Mouse (Mus musculus): ENCODE measurements around the gene Bckdhb.
"Not testable (repeated sequence)": the region's sequence is repeated elsewhere in the genome, so short reads cannot be mapped to it uniquely, and the experiment has no call there.

Gene Bckdhb

DNA sequence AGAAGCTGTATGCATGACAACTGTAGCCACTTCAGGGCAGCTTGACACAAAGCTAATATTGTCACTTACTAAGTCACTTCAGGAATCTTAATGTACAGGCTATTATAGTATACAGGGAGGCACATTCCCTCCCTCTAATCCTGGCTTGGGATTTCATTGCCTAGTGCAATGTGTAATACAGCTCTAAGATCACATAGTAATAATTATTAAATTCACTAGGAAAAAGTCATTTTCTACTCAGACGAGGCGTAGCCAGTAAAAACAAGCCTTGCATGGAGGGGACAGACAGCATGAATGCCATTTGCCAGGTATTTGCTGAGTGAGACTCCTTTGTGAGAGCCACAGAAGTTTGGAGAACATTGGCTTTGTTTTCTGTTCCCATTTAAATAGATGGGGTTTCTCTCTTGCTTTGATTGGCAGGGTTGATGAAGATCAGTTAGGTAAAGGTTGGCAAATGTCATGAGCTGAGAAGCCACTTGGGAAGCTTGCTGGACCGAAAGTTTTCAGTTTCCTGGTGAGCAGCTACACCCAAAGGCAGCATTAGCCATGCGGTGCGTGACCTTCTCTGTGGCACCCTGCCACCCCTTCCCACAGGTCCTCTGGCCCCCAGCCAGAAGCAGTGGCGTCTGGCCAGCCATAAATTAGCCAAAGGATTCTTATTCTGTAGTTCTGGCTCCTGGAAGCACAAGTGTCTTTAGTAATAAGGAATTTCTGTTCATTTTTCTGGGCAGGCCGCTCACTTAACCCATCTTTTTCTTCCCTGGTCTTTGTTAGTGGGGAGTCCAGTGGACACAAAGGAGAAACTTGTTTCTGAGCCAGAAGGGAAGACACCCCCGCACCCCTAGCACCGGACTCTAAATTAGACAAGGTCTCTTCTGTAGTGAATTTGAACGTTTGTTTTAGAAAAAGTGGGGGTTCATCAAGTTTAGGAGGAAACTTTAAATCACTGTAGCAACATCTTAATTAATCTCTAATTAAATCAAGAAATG, 37.4 kb downstream of the Bckdhb start:
- DNase-seq (ENCODE audit: extremely low spot score, low read depth, low spot score): no peak

DNA sequence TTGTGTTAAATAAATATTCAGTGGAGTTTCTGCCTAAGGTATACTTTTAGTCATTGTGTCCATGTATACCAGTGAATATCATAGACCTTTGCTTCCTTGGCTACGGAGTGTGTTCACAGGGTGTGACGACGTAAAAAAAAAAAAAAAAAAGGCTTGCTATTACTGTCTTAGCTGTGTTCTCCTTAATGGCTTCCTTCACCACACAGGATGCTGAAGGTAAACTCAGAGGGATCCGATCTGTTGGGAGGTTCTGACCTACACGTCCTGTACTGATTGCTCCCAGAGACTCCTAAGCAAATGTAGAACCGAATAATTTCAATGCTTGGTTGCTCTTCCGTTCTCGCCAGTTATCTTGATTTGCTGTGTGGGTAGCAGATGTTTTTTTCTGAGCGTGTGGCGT, 38.4 kb downstream of the Bckdhb start:
- no peak for DNase-seq (ENCODE audit: extremely low spot score, low read depth, low spot score)

DNA sequence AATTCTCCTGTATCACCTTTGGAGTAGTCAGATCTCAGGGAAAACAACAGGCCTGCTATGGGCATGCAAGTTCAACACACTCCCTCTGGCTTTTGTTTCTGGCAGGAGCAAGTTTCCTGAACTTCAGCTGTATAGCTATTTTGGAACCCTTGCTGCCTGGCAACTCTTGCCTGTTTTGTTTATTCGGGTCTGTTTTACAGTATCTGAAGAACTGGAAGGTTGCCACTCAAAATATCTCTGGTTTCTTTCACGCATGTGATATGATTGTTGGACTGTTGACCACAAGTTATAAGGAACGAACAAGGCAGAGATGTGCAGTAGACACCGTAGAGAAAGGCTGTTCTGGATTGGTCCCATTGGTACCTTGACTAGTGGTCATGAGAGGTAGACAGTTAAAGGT, 39.4 kb downstream of the Bckdhb start:
- DNase-seq (ENCODE audit: extremely low spot score, low read depth, low spot score): no peak

DNA sequence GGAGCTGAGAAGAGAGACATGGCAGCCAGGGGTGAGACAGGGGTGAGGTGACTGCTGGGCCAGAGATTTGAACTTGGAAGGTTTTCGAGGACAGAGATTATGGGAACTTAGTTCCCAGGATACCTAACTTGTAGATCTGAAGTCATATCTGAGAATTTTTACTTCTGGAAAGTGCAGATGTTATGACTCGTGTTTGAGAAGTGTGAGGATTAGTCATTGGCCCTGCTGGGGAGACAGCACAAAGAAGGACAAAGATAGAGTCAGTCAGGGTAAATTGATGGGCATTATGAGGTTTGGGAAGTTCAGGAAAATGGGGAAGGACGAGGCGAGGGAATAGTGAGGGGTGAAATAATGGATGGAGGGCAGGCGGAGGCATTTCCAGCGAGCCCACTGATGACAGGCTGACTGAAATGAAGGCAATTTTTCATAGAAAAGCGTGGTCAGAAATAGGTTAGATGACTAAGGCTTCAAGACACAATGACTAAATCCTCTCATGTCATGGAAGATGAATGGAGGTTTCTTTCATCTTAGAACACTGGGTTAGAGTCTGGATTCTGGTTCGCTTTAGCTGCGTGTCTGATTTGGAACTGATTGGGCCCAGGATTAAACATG, 42.6 kb downstream of the Bckdhb start:
- DNase-seq (ENCODE audit: extremely low spot score, low read depth, low spot score): no peak

DNA sequence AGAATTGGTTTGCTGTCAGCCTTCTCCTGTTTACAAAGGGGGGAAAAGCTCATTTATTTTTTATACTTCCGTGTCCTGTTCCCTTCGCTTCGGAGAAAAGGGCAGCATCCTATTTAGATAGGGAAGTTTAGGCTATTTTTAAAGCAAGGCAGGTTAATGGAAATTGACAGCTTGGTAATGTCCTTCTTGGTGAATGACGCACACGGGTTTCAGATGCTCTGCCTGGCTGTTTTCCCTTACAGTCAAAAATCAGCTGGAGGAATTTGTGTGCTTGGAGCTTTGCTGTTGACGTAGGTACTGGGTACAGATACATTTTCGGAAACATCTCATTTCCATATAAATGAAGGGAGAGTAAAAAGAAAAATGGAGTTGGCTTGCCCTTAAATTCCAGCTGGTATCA, 44.4 kb downstream of the Bckdhb start:
- DNase-seq (ENCODE audit: extremely low spot score, low read depth, low spot score): no peak

DNA sequence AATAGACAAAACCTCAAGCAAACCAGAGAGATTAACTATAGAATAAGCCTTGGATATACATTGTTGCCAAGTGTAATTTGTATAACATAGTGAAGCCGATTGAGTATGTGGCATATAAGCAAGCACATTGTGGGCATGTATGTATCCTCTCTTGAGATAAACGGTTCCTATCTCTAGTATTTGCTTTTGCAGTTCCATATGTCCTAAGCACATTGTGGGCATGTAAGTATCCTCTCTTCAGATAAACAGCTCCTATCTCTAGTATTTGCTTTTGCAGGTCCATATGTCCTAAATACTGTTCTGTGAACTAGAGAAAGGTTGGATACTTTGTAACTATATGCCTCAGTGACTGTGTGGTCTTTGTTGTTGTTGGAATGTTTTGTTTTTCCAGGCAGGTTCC, 48.5 kb downstream of the Bckdhb start:
- DNase-seq (ENCODE audit: extremely low spot score, low read depth, low spot score): no peak

DNA sequence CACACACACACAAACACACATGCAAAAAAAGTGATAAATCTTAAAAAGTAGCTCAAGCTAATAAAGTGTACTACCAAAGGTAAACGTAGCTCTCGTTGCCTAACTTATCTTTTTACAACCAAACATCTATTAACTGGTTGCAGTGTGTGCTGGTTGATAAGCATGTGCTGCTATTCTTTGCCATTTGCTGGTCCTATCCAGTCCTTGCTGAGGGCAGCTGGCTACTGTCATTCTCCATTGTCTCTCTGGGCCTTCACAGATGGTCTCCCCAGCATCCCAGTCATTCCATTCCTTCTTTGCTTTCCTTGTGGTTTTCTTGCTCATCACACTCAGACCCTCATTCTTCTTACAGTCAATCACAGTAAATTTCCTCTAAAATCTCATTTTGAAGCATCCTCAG, 50.9 kb downstream of the Bckdhb start:
- no peak for DNase-seq (ENCODE audit: extremely low spot score, low read depth, low spot score)

DNA sequence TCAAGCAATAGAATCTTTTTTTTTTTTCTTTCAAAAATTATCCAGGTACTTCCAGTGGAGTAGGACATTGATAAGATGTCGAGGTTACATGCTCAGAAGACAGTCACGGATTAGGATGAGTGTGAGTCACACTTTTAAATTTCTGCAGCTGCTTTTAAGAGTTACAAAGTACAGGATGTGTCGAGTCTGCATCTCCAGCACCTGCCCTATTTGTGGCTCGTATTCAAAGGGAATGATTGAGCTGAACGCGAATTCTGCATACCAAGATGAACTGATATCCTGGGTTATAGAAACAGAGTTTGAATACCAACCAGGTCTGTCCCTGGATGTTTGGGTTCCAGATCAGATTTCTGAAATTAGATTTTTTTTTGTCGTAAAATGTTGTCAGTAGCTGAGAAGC, 56.3 kb downstream of the Bckdhb start:
- no peak for DNase-seq (ENCODE audit: extremely low spot score, low read depth, low spot score)

DNA sequence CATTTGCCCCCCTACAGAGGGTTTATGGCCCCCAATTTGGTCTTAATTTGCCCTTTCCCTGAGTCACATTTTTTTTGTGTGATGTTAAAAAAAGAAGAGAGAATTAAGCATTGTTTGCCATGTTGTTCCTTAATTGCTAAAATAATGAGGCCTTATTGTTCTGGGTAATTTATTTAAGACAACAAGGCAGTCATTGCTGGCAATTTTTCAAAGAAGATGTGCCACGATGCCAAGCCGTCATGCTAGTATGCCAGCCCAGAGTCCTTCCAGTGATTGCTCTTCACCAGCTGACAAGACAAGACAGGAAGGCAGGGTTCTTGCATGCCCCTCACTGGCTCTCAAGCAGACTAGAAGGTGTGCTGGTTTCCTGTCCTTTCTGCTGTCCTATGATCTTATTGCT, 84.0 kb downstream of the Bckdhb start:
- DNase-seq (ENCODE audit: extremely low spot score, low read depth, low spot score): no peak

DNA sequence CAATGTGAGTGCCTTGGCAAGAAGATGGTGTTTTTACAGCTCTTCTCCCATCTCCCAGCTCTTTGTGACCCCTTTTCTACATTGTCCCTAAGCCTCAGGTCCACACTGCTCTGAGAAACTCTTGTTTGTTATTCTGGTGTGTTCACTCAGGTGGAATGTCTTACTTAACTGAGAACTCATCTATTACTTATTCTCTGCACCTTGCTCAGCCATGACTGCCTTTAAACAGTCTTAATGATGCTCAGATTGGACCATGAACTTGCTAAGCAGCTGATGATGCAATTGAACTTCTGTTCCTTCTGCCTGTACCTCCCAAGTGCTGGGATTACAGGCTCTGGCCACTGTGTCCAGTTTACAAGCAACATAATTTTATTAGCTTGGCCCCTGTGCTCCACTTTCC, 86.2 kb downstream of the Bckdhb start:
- DNase-seq (ENCODE audit: extremely low spot score, low read depth, low spot score): no peak

DNA sequence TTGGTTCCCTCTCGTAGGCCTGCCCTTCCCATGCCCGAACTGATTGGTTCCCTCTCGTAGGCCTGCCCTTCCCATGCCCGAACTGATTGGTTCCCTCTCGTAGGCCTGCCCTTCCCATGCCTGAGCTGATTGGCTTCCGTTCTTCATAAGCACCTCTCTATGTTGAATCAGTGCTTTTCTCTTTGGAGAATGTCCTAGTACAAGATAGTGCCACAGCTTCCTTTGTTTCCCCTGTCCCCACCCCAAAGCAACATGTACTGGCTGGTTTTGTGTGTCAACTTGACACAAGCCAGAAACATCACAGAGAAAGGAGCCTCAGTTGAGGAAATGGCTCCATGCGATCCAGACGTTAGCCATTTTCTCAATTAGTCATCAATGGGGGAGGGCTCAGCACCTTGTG, 93.2 kb downstream of the Bckdhb start:
- DNase-seq (ENCODE audit: extremely low spot score, low read depth, low spot score): not testable (repeated sequence)

DNA sequence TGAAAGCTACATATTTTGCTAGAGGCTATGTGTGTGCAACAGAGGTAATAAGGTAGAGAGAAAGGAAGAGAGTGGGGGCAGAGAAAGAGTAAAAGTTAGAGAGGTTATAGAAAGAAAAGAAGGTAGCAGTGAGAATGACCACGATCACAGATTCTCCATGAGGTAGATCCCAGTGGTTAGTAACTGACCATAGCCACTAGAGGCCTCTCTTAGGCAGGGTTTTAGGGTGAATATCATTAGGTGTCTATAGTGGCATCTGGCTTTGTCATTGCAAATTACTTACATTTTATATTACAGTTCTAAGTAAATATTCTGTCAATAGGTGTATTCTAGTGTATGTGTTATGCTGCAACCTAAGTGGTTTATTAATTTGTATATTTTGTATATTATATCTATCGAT, 94.7 kb downstream of the Bckdhb start:
- DNase-seq (ENCODE audit: extremely low spot score, low read depth, low spot score): no peak

DNA sequence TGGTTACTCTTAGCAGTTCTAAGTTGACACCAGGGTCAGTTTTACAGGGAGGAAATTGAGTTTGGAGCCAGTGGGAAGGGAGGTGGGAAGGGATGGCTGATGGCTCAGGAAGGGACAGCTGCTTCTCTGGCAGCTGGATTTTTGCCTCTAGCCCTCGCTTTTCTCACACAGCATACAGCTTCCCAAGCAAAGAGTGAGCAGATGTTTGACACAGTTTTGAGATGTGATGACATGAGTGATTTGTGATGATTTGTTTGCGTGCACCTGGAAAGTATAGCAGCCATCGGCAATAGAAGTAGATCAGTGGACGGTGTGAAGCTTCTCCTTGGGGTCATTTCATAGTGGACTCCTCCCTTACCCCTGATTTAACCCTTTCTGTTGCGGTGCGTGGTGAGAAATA, 96.2 kb downstream of the Bckdhb start:
- DNase-seq (ENCODE audit: extremely low spot score, low read depth, low spot score): no peak

DNA sequence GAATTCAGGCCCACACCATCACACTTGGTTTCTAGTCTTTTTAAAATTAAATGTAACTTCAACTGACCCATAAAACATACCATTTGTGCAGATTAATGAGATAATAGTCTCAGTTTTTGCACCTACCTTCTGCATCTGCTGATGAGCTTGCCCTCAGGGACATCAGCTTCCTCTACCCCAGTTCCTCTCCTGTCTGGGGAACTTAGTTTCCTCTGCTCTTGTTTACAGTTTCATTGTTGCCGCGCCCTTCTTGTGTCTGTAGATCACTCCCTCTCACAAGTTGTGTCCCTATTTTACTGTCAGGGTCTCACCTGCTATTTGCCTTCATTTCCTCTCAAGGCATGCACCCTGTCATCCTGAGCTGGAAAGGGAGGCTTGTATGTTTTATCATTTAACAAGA, 103.2 kb downstream of the Bckdhb start:
- DNase-seq (ENCODE audit: extremely low spot score, low read depth, low spot score): no peak

DNA sequence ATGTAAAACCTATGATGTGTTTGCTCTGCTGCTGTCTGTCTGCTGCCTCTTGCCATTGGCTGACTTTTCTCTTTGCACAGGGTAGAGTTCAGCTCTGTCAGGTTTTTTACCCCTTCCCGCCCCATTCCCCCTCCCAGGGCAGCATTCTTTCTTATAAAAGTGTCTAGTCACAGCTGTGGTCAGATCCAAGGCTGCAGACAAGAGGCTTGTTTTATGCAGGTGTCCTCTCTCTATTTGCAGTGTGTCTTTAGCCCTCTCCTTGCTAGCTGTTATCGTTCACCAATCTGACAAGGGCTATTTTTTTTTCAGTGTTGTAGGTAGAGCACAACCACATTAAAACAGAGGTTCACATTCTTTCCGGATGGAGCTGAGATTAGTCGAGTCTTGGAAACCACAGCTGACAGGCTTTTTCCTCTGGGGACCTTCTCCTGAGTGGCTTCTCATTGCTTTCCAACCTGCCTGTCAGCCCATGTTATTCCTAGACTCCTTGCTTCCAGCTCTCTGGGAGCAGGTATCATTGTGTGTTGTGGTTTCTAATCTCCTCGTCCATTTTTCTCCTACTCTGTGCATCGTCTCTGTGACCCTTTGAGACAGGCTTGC, 105.8 kb downstream of the Bckdhb start:
- DNase-seq (ENCODE audit: extremely low spot score, low read depth, low spot score): no peak

DNA sequence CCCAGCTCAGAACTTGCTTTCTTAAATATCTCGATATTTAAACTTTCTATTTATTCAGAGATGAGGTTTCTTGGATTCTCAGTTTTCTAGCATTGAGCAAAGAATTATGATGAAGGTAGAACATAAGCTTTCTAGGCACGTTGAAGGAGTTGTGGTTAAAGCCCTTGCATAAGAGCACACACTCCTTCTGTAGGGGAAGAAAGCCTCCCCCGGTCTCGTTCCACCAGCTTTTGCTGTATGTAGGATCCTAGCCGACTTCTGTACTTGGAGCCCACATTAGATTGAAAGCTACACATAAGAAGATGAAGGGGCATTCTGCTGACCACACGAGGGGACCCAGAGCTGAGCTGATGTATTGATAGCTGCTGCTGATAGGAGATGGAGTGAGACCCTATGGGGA, 106.5 kb downstream of the Bckdhb start:
- no peak for DNase-seq (ENCODE audit: extremely low spot score, low read depth, low spot score)

DNA sequence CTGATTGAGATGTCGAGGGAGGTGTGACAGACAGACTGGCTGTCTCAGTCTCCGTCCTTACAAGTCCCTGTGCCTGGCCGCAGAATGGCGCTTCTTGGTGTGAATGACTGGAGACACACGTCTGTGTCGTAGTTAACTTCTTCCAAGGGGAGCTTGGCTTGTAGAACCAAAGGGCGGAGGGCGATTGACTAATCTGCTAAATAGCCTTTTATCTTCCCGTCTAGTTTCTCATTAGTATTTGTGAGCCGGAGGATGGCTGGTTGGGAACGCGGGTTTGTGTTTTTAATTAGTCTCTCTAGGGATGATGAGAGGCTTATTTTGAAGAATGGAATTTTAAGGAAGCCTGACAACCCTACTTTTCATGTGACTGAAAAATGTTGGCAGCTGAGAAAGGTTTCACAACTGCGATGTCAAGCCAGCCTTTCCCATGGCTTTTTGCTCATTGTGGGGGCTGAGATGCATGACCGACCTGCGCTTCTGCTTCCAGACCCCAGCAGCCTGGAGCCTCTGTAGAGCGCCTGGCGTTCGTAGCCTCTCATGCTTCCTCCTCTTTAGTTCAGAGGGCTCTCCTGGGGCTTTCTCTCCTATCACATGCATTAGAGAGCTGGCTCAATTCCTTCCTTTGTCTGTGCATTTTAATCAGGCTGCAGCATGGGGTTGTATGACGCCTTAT, 107.9 kb downstream of the Bckdhb start:
- DNase-seq (ENCODE audit: extremely low spot score, low read depth, low spot score): no peak

DNA sequence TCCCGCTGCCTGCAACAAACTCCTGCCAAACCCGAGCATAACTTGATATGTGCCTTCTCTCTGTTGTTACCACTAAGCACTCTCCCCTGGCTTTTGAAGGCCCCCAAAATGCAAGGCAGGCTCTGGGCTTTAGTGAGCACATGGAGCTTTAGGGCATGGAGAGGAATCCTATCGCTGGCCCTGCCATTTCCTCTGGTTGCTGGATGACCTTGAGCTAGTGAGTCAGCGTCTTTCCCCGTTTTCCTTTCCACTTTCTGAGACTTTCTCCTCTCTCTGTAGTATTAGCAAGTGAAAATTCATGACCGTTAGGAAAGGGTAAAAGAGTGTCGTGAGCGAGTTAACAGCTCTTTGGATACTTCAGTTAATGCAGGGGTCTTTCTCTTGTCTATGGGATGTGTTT, 111.1 kb downstream of the Bckdhb start:
- no peak for DNase-seq (ENCODE audit: extremely low spot score, low read depth, low spot score)

DNA sequence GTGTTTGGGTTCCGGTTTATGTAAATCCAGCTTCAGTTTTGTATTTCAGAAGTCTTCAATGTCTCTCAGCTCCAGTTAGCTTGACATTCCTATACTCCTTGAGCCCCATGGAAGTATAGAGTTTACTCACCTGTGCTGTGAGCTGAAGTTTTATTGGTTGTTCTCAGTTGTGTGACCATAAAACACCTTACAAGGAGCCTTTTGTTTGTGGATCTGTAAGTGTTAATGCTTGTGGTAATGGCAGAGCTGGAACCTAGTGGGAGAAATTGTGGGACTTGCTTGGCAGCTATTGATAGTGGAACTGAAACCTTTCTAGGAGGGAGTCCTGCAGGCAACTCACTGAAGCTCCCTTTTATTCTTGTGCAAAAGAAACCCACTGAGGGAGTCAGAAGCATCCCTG, 112.3 kb downstream of the Bckdhb start:
- no peak for DNase-seq (ENCODE audit: extremely low spot score, low read depth, low spot score)

DNA sequence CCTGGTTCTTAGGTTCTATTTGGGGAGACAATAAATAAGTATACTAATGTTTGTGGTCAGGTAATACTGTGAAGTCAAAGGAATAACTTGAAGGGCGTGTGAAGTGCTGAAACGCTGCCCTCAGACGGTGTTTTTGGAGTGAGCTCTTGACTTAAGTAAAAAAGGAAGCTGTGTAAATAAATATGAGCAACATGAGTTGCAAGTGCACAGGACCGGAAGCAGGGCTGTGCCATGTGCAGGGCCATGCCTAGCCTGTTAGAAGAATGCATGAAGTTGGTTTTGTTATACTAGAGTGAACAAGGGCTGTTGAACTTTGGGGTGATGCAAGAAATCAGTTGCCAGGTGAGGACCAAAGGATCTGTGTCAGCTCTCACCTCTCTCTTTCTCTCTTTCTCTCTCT, 114.0 kb downstream of the Bckdhb start:
- no peak for DNase-seq (ENCODE audit: extremely low spot score, low read depth, low spot score)

DNA sequence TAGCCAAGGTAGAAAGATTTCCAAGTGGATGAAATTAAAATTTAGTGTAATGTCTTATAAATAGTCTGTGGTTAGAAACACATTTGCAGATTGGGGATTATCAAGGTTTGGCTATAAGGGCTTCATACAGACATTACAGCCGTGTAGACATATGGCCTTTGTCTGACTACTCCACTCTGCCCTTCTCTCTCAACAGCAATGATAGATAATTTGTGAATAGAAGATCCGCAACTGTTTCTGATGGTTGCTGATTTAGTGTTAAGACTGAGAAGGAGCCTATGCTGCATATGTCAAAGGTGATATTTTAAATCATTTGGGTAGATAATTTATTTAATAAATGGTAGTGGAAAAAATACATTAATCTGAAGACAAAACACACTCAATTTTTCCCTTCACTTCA, 115.4 kb downstream of the Bckdhb start:
- no peak for DNase-seq (ENCODE audit: extremely low spot score, low read depth, low spot score)

Data from hindlimb bud, embryonic 11.5 days (tissue).